Mouse (Mus musculus): ENCODE data around the gene Cd68.
A peak's percentile ranks its signal among the peaks of the same experiment; 100 is the strongest.

DNA sequence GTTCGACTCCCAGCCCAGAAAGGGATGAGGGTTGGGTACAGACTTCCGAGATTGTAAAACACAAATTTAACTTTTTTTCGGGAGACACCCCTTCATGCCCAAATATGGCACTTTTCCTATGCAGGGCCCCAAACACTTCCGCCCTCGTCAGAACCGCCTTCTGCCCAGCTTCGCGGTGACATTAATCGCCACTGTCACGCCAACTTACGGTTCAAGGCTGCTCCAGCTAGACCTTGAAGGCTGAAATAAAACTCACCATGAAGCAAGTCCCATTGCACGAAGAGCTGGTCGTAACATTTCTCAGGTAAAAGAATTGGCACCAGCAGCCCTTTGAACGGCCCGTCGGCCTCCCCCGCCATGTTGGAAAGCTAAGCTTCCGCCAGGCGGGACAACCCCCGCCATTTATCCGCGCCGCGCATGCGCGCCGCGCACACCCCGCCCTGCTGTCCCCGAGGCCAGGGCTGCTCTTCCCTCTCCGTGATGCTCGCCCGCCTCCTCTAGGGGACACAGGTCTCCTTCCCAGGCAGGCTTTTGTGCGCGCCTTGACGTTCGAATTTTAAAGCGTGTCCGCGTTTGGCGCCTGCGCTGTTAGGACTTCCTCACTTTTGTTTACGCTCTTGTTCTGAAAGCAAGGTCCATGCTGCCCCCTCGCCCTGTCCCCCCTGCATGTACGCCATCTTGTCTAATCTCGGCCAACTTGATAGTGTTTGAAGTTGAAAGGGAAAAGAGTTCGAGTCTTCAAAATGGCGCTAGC, 3.6 kb downstream of the Cd68 start, which contains the start of gene Mpdu1:
- TF ChIP-seq POLR2A (IDR thresholded peaks at IDR 0.05; ENCODE audit: borderline replicate concordance, insufficient read depth, low read length), result peak; percentile 74; the same call in 1 of the 2 replicates
- peak; percentile 18; the same call in 1 of the 2 replicates for TF ChIP-seq CTCF (IDR thresholded peaks at IDR 0.05; ENCODE audit: borderline replicate concordance, insufficient read depth, low read depth, low read length)

Data from cerebellum, adult 2 months (tissue).